Mouse (Mus musculus) NIH3T3 (cell line): ENCODE results near the gene Tubgcp6.

ENCODE experiments used
- DNase-seq: peaks from one replicate; pipeline ENCODE4 v3.0.0-alpha.2; 2012; ENCODE audit warnings: low read depth

Gene Tubgcp6

DNA sequence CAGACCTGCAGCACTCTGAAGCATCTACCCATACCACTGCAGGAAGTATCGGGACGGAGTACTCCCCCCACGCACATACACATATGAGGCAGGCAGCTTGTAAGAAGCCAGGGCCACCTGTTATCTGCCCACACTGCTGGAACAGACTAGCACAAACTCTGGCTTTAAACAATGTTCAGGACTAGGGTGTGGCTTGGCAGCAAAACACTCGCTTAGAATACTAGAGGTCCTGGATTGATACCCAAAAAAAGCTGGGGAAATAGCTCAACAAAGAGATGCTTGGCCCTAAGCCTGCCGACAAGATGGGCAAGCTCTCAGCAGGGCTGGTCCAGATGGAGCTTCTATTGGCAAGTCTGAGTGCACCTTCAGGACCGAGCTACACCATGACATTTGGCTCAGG lies 59.4 kb downstream of the Tubgcp6 start:
- DNase-seq: no peak

- no peak for DNase-seq
These were observed 59.9 kb downstream of the Tubgcp6 start for GRCm38 (mm10) chr15:89063001-89063400.

DNA sequence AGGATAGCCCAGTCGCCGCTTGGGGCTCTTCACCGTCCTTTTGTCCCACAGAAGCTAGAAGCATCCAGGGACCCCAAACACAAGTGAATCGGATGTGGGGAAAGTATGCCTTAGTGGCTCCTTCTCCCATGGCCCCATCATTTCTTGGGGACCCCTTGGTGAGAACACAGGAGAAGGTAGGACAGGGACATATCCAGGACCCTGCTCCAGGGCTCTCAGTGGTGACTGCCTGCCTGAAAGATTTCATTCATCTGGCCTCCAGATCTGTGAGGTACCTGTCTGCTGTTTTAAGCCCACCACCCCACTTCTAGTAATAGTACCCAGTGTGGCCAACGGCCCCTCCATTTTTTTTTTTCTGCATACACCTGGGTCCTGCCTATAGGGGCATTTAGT lies 60.4 kb downstream of the Tubgcp6 start:
- DNase-seq: no peak

DNA sequence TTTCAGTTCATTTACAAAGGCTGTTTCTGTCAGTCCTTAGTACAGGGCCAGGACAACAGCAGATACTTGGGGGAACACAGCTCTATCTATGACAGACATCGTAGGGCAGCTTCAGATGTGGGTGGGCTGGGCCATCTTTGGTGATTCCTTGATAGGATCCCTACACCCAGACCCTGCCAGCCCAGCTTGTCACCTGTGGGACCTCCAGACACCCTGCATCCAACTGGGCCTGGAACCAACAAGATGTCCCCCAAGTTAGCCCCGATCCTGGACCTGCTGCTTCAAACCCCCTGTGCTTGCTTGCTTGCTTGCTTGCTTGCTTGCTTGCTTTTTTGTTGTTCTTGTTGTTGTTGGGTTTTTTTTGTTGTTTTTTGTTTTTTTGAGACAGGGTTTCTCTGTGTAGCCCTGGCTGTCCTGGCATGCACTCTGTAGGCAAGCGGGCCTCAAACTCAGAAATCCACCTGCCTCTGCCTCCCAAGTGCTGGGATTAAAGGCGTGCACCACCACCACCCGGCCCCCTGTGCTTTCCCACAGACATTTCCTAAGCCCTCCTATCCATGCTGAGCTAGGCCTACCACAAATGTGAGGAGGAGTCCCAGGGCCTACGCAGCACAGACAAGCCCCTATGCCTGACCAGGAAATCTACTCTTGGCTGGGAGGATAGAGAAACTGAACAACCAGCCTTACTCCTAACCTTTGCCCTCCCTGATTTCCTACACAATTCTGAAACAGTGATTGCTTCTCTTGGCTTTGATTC lies 61.0 kb downstream of the Tubgcp6 start:
- DNase-seq: no peak

GRCm38 (mm10) chr15:89060811-89061460 lies 62.0 kb downstream of the Tubgcp6 start:
- DNase-seq: no peak

GRCm38 (mm10) chr15:89060032-89060681 lies 62.8 kb downstream of the Tubgcp6 start:
- no peak for DNase-seq

DNA sequence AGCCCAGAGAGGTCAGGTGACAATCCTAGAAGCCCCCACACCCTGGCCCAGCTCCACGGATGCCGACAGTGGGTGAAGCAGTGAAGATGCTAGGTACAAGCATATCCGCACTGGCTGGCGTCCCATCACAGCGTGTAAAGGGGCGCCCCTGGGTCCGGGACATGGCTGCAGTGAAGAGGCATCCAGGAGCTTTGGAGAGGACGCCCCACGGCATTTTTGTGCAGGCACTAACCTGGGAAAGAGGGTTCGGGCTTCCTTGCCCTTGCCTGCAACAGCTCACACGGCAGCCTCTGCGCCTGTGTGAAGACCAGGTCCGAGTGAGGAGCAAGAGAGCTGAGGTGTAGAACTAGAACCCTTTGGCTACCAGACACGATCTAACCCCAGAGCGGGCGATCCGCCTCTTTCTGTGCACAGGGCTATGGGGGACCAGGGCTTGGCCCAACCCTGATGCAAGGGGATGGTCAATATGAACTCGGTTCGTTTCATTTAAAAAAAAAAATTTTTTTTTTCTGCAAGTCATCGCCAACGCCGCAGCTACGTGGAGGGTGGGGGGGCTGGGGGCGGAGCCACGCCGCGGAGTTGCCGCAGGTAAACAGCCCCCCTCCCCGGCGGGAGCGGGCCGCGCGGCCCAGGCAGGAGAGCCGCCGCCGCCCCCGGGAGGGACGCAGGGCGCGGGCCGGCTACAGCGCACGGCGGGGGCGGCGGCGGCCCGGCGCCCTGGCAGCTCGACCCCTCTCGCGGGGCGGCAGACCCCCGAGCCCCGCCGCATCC lies 63.6 kb downstream of the Tubgcp6 start, which contains the start of gene Panx2:
Panx2 (plus strand) TSS at position 574 of the 771 bp plus-strand sequence.
- no peak for DNase-seq

DNA sequence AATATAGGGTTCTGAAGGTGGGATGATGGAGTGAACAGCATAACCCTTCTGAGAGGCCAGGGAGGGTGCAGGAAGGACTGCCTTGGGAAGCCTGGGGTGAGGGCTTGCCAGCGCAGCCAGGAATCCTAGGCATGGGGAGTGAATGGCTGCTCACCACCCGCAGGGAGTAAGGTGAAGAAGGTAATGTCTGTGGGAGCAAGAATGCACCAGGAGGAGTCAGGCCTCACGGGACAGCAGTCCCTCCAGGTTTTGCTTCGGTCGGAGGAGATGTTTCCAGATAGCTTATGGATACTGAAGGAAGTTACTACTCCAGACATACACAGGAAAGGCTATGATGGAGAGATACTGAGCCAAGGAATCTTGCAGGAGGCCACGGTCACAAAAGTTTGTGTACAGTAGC lies 64.2 kb downstream of the Tubgcp6 start:
- DNase-seq: no peak

DNA sequence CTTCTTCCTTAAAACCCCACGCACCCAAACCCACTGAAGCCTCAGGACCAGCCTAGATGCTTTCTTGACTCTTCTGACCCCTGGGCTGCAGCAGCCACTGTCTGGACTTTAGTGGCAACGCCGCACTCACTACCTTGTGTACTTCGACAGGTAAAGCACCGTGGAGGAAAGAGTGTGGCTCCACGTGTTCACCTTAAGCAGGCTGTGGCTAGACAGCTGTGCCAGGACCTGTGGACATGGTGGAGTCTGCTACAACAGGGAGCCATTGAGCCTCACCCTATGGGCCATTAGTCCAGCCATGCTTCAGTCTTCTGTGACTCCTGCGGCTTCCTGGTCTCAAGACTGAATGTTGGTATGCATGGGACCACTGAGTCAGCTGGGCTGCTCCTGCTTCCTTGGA lies 68.2 kb downstream of the Tubgcp6 start:
- no peak for DNase-seq
